Comparison of ENCODE assay signal across 23 mouse cellular contexts in genomic region chr5:111383335-111383734, GRCm38 (mm10).
"Had no signal": no experiment of that assay in that cellular context is flagged by ENCODE, and none has a peak within 500 bp of the region (broad histone marks: within the 10 kb centered on the region; RNA-seq: fewer than 3 reads in every experiment).

No protein-coding gene starts in this region.

- ATAC-seq: liver, embryonic 12.5 days; midbrain, embryonic 15.5 days had no signal

- DNase-seq: kidney, adult 2 months; kidney, postnatal 25 days; layer of hippocampus, postnatal 36 days; left cerebral cortex, postnatal 4 days; liver; lung, adult 18-20 months; lung, postnatal 14 days; lung, postnatal 4 days; right cerebral cortex, adult 18-20 months; right cerebral cortex, postnatal 14 days; spleen, adult 18-20 months; thymus, postnatal 25 days had no signal

- H3K4me2 ChIP-seq: liver, embryonic 12.5 days; liver, embryonic 15.5 days; lung, embryonic 15.5 days; midbrain, embryonic 12.5 days; midbrain, embryonic 15.5 days; neural tube, embryonic 12.5 days; neural tube, embryonic 15.5 days; stomach, embryonic 15.5 days had no signal

- H3K4me3 ChIP-seq: layer of hippocampus, adult 2 months; left cerebral cortex, adult 2 months; liver, embryonic 12.5 days; liver, embryonic 15.5 days; lung, embryonic 15.5 days; midbrain, embryonic 12.5 days; midbrain, embryonic 15.5 days; neural tube, embryonic 12.5 days; neural tube, embryonic 15.5 days; stomach, embryonic 15.5 days had no signal

- H3K9me3 ChIP-seq: liver, embryonic 12.5 days; liver, embryonic 15.5 days; lung, embryonic 15.5 days; midbrain, embryonic 12.5 days; midbrain, embryonic 15.5 days; neural tube, embryonic 12.5 days; neural tube, embryonic 15.5 days; stomach, embryonic 15.5 days had no signal

- H3K9ac ChIP-seq: liver, embryonic 12.5 days; liver, embryonic 15.5 days; lung, embryonic 15.5 days; midbrain, embryonic 12.5 days; midbrain, embryonic 15.5 days; neural tube, embryonic 12.5 days; neural tube, embryonic 15.5 days; stomach, embryonic 15.5 days had no signal

- H3K4me1 ChIP-seq: liver, embryonic 15.5 days; lung, embryonic 15.5 days; midbrain, embryonic 12.5 days; midbrain, embryonic 15.5 days; neural tube, embryonic 12.5 days; neural tube, embryonic 15.5 days; stomach, embryonic 15.5 days had no signal

- H3K27me3 ChIP-seq: liver, embryonic 12.5 days; liver, embryonic 15.5 days; lung, embryonic 15.5 days; midbrain, embryonic 12.5 days; midbrain, embryonic 15.5 days; neural tube, embryonic 12.5 days; neural tube, embryonic 15.5 days; stomach, embryonic 15.5 days had no signal

- H3K27ac ChIP-seq: kidney, postnatal 0 days; layer of hippocampus, adult 2 months; left cerebral cortex, adult 2 months; liver, embryonic 12.5 days; liver, embryonic 15.5 days; lung, embryonic 15.5 days; midbrain, embryonic 12.5 days; midbrain, embryonic 15.5 days; neural tube, embryonic 12.5 days; neural tube, embryonic 15.5 days; stomach, embryonic 15.5 days had no signal
